Mouse (Mus musculus) bone marrow, adult 2 months (tissue): ENCODE results near the gene 2610021A01Rik. TPM values are rescaled to one million over a fixed set of nuclear protein-coding genes. Genes with fewer than 3 reads are reported as not detected.
"Not testable (repeated sequence)": the region's sequence is repeated elsewhere in the genome, so short reads cannot be mapped to it uniquely, and the experiment has no call there.

Experiments
- H3K27ac ChIP-seq: fragments of 200-500 bp; 2 replicates; pipeline ENCODE4 v1.5.1; 2012; ENCODE audit warnings: low read depth, mild to moderate bottlenecking, control low read depth, inconsistent platforms, low read length; ENCODE audit not compliant: control insufficient read depth, poor library complexity, insufficient read depth
- H3K4me1 ChIP-seq: fragments of 200-500 bp; 2 replicates; pipeline ENCODE4 v1.6.1; 2011; ENCODE audit warnings: low read length; ENCODE audit not compliant: control insufficient read depth, insufficient read depth
- H3K4me3 ChIP-seq: fragments of 200-500 bp; replicated peaks from 2 replicates; pipeline ENCODE3; 2011; ENCODE audit warnings: mild to moderate bottlenecking, low read depth, low read length, control low read depth; ENCODE audit not compliant: control insufficient read depth
- CTCF ChIP-seq: fragments of 200-500 bp; IDR thresholded peaks from 2 replicates; pipeline ENCODE4 v1.5.1; 2011; ENCODE audit warnings: low read length, control low read depth; ENCODE audit not compliant: control insufficient read depth, insufficient read depth
- POLR2A ChIP-seq: fragments of 200-500 bp; IDR thresholded peaks from 2 replicates; pipeline ENCODE4 v1.6.1; 2011; ENCODE audit warnings: low read depth, mild to moderate bottlenecking, control low read depth, low read length, borderline replicate concordance; ENCODE audit not compliant: control insufficient read depth
- WGBS: fragments of 180-500 bp; shearing (Covaris S2); methylation state at CpG from one replicate; pipeline ENCODE4 v1.1.7; 2018; 5-methylcytosine and 5-hydroxymethylcytosine counted together
- polyA plus RNA-seq: library from polyadenylated mRNA; stranded (reverse); fragments of >200 nt; gene quantifications from 2 replicates; pipeline ENCODE4 v1.2.4, GENCODE M21; 2011; ENCODE audit warnings: low replicate concordance; ENCODE audit not compliant: missing spikeins, insufficient read depth, insufficient read length

Gene 2610021A01Rik
- polyA plus RNA-seq, 1 experiment, result 3.3 TPM

GRCm38 (mm10) chr7:41632409-41633220 lies 33.6 kb downstream of the 2610021A01Rik start, which contains the start of gene Zfp788:
Gene Zfp788, plus strand, starts transcription at chr7:41633203.
- Histone ChIP-seq H3K4me1 (no peaks in the 10 kb centered on the region), H3K27ac (peak within 1 kb of the TSS; percentile 59), H3K4me3 (peak within 1 kb of the TSS; percentile 71)
- TF ChIP-seq CTCF (peak; percentile 53), POLR2A (no peak)
- 1% methylated on average over 27 of the region's 27 CpGs for WGBS

- H3K4me1 ChIP-seq, result no peaks in the 10 kb centered on the region
- under 1% methylated on average over 26 of the region's 26 CpGs for WGBS
- TF ChIP-seq CTCF (no peak), POLR2A (peak; percentile 38; the same call in 1 of the 2 replicates)
- H3K4me3 ChIP-seq, result peak overlapping the region; percentile 71
- H3K27ac ChIP-seq, result peak overlapping the region; percentile 59
Measured at GRCm38 (mm10) chr7:41633221-41633984, 34.4 kb downstream of the 2610021A01Rik start.

GRCm38 (mm10) chr7:41674326-41674725 lies 75.3 kb downstream of the 2610021A01Rik start:
- not testable (repeated sequence) for H3K4me1 ChIP-seq, H3K4me3 ChIP-seq, H3K27ac ChIP-seq
- 65% methylated on average over 1 of the region's 1 CpGs for WGBS

Other genes starting within 250 kb of the 2610021A01Rik start
- gene AI987944, start 205.9 kb upstream of the 2610021A01Rik start, polyA plus RNA-seq, result 2.1 and 9.8 TPM in 2 replicates
- gene Vmn2r57, start 150.5 kb upstream of the 2610021A01Rik start, polyA plus RNA-seq, result not detected in 2 replicates
- gene Gm20449, start 99.8 kb upstream of the 2610021A01Rik start, polyA plus RNA-seq, result not detected in 2 replicates
- gene AW146154, start 99.3 kb upstream of the 2610021A01Rik start, polyA plus RNA-seq, result 5.5 and 8.8 TPM in 2 replicates
- gene Gm6871, start 25.6 kb upstream of the 2610021A01Rik start, polyA plus RNA-seq, result 1.5 TPM in 1 of 2 replicates, not detected in the other
- gene Zfp788, start 34.0 kb downstream of the 2610021A01Rik start, polyA plus RNA-seq, result 4.1 and 6.2 TPM in 2 replicates